In genomic region chr2:120008672-120009071, GRCm38 (mm10) we compare ENCODE assay signal across 14 mouse cellular contexts. TPM values are rescaled to one million over a fixed set of nuclear protein-coding genes. Genes with fewer than 3 reads are reported as not detected.
DNase-seq lines count a peak whose midpoint lies in the region; ATAC-seq lines count a peak whose summit lies in the region.
"Had no signal": no experiment of that assay in that cellular context is flagged by ENCODE, and none has a peak within 500 bp of the region (broad histone marks: within the 10 kb centered on the region; RNA-seq: fewer than 3 reads in every experiment).

No protein-coding gene starts in this region.

- no peak overlapping the region for H3K27ac ChIP-seq in liver, embryonic 11.5 days (ENCODE audit: low read depth, low read length)
- H3K27ac ChIP-seq in liver, embryonic 15.5 days (replicated peaks), result no peak overlapping the region
- H3K27ac ChIP-seq: left cerebral cortex, adult 2 months; liver, embryonic 13.5 days; midbrain, embryonic 13.5 days had no signal

- 38% methylated on average over 4 of the region's 4 CpGs for WGBS in liver, embryonic 11.5 days
- WGBS in liver, embryonic 15.5 days (ENCODE audit: insufficient replicate concordance), result 19% methylated on average over 4 of the region's 4 CpGs

- H3K4me1 ChIP-seq in liver, embryonic 11.5 days (replicated peaks; ENCODE audit: control insufficient read depth, insufficient read depth, low read length), result no peaks in the 10 kb centered on the region
- peaks cover 13% of the 10 kb centered on the region for H3K4me1 ChIP-seq in liver, embryonic 15.5 days (replicated peaks)
- H3K4me1 ChIP-seq: midbrain, embryonic 13.5 days had no signal

- no peak overlapping the region for H3K4me2 ChIP-seq in liver, embryonic 11.5 days
- no peak overlapping the region for H3K4me2 ChIP-seq in liver, embryonic 15.5 days
- H3K4me2 ChIP-seq: heart, embryonic 11.5 days; liver, embryonic 13.5 days; midbrain, embryonic 13.5 days had no signal

- H3K9ac ChIP-seq in liver, embryonic 11.5 days (ENCODE audit: low read depth, low read length), result no peak overlapping the region
- no peak overlapping the region for H3K9ac ChIP-seq in liver, embryonic 15.5 days
- H3K9ac ChIP-seq: liver, embryonic 13.5 days; midbrain, embryonic 13.5 days had no signal

- no peaks in the 10 kb centered on the region for H3K27me3 ChIP-seq in liver, embryonic 11.5 days (replicated peaks; ENCODE audit: control insufficient read depth, insufficient read depth, low read length)
- H3K27me3 ChIP-seq in liver, embryonic 15.5 days, result no peaks in the 10 kb centered on the region
- H3K27me3 ChIP-seq: liver, embryonic 13.5 days; midbrain, embryonic 13.5 days had no signal

- no peak for ATAC-seq in liver, embryonic 11.5 days (replicated peaks; ENCODE audit: low FRiP score)
- ATAC-seq in liver, embryonic 15.5 days (ENCODE audit: insufficient read depth), result peak; percentile 37; the same call in 1 of the 2 replicates
- ATAC-seq in monocyte, adult 5-6 weeks (replicated peaks; ENCODE audit: insufficient number of reproducible peaks, low FRiP score, low TSS enrichment, poor library complexity, severe bottlenecking), result peak; percentile 76
- no peak for ATAC-seq in inflammation-experienced regulatory T-cells, adult 6 months
- ATAC-seq: midbrain, embryonic 13.5 days had no signal

- no peaks in the 10 kb centered on the region; the same call in 1 of the 2 replicates for H3K36me3 ChIP-seq in liver, embryonic 11.5 days (ENCODE audit: control insufficient read depth, insufficient read depth, low read length)
- H3K36me3 ChIP-seq in liver, embryonic 15.5 days (replicated peaks), result no peaks in the 10 kb centered on the region
- H3K36me3 ChIP-seq: liver, embryonic 13.5 days had no signal

- intact Hi-C loops in heart, postnatal 10 days (cut with DNase I), result no loop called here

- H3K4me3 ChIP-seq in liver, embryonic 11.5 days (ENCODE audit: low read depth, low read length), result no peak overlapping the region
- H3K4me3 ChIP-seq in liver, embryonic 15.5 days (replicated peaks), result no peak overlapping the region
- H3K4me3 ChIP-seq: left cerebral cortex, adult 2 months; liver, embryonic 13.5 days; midbrain, embryonic 13.5 days had no signal

- DNase-seq in heart, adult 11 months, result peak; percentile 92
- DNase-seq in heart, postnatal 10 days, result no peak
- DNase-seq in liver, result peak; percentile 28
- no peak for DNase-seq in liver, embryonic 11.5 days (ENCODE audit: low spot score)
- no peak for DNase-seq in right cerebral cortex, adult 2 months (ENCODE audit: low spot score in 2 of 2)
- DNase-seq: liver, embryonic 13.5 days; right cerebral cortex, postnatal 14 days; thymus, postnatal 14 days had no signal

- H3K9me3 ChIP-seq in liver, embryonic 11.5 days (ENCODE audit: control insufficient read depth, low read length), result no peaks in the 10 kb centered on the region
- H3K9me3 ChIP-seq in liver, embryonic 15.5 days (replicated peaks), result no peaks in the 10 kb centered on the region
- H3K9me3 ChIP-seq: liver, embryonic 13.5 days; midbrain, embryonic 13.5 days had no signal

RNA-seq across cellular contexts. Expression of gene Jmjd7, which starts 18.6 kb away (rescaled TPM):
- 10 to 100 TPM; 10.8 to 11.4 TPM for total RNA-seq in heart, postnatal 10 days (2021)
- 13.5 and 16.3 TPM in 2 replicates for polyA plus RNA-seq in liver, embryonic 11.5 days (2014; fragmentation: Nextera tagmentation; extraction: Ambion mirVana)
- polyA plus RNA-seq in liver, embryonic 15.5 days (2015; fragmentation: Nextera tagmentation; extraction: Ambion mirVana), result 4.7 and 6.0 TPM in 2 replicates
- total RNA-seq in monocyte, adult 5-6 weeks (2017), result 3.5 to 6.9 TPM (median 6.0 TPM) in 3 replicates
- 10 to 100 TPM; 17.0 to 24.3 (median 22.5) TPM for polyA plus RNA-seq in inflammation-experienced regulatory T-cells, adult 6 months (2017; shearing (Covaris generic))

RNA-seq across cellular contexts. Expression of gene Gm28042, which starts 18.6 kb away (rescaled TPM):
- under 1 TPM; 0.74 to 0.93 TPM for total RNA-seq in heart, postnatal 10 days (2021)
- polyA plus RNA-seq in liver, embryonic 11.5 days (2014; fragmentation: Nextera tagmentation; extraction: Ambion mirVana), result 1.1 and 1.9 TPM in 2 replicates
- polyA plus RNA-seq in liver, embryonic 15.5 days (2015; fragmentation: Nextera tagmentation; extraction: Ambion mirVana), result 0.43 and 0.54 TPM in 2 replicates
- total RNA-seq in monocyte, adult 5-6 weeks (2017), result 0.57 to 1.3 TPM in 2 of 3 replicates, not detected in the other
- polyA plus RNA-seq in inflammation-experienced regulatory T-cells, adult 6 months (2017; shearing (Covaris generic)), result 1 to 10 TPM in 2 of 3 experiments, under 1 TPM in 1; 0.95 to 2.8 (median 1.4) TPM

RNA-seq across cellular contexts. Expression of gene Pla2g4b, which starts 24.5 kb away (rescaled TPM):
- 1 to 10 TPM; 1.7 to 1.8 TPM for total RNA-seq in heart, postnatal 10 days (2021)
- 1.9 and 2.3 TPM in 2 replicates for polyA plus RNA-seq in liver, embryonic 11.5 days (2014; fragmentation: Nextera tagmentation; extraction: Ambion mirVana)
- 0.08 and 0.21 TPM in 2 replicates for polyA plus RNA-seq in liver, embryonic 15.5 days (2015; fragmentation: Nextera tagmentation; extraction: Ambion mirVana)
- total RNA-seq in monocyte, adult 5-6 weeks (2017), result 1.5 to 4.7 TPM (median 2.4 TPM) in 3 replicates
- 1 to 10 TPM in 2 of 3 experiments, under 1 TPM in 1; 0.60 to 3.4 (median 2.5) TPM for polyA plus RNA-seq in inflammation-experienced regulatory T-cells, adult 6 months (2017; shearing (Covaris generic))

RNA-seq across cellular contexts. Expression of gene Mapkbp1, which starts 36.2 kb away (rescaled TPM):
- 10 to 100 TPM; 11.8 to 12.7 TPM for total RNA-seq in heart, postnatal 10 days (2021)
- polyA plus RNA-seq in liver, embryonic 11.5 days (2014; fragmentation: Nextera tagmentation; extraction: Ambion mirVana), result 1.7 TPM in 2 replicates
- 0.22 and 0.24 TPM in 2 replicates for polyA plus RNA-seq in liver, embryonic 15.5 days (2015; fragmentation: Nextera tagmentation; extraction: Ambion mirVana)
- 2.7 to 7.1 TPM (median 3.2 TPM) in 3 replicates for total RNA-seq in monocyte, adult 5-6 weeks (2017)
- polyA plus RNA-seq in inflammation-experienced regulatory T-cells, adult 6 months (2017; shearing (Covaris generic)), result 1 to 10 TPM; 1.2 to 3.1 (median 1.6) TPM

Comparison
In these comparisons a context has a peak if more than half of its experiments do, and no peak if none do; other contexts are left out.
1. DNase-seq: peak in heart, adult 11 months (single experiment) and liver (single experiment); none in heart, postnatal 10 days (0 of 2), liver, embryonic 11.5 days (single experiment) and right cerebral cortex, adult 2 months (0 of 2).
2. ATAC-seq: peak in liver, embryonic 15.5 days (single experiment) and monocyte, adult 5-6 weeks (single experiment); none in liver, embryonic 11.5 days (single experiment) and inflammation-experienced regulatory T-cells, adult 6 months (single experiment).